Mouse (Mus musculus): ENCODE measurements around the gene Gm11084.
"Not testable (repeated sequence)": the region's sequence is repeated elsewhere in the genome, so short reads cannot be mapped to it uniquely, and the experiment has no call there.

Gene Gm11084

DNA sequence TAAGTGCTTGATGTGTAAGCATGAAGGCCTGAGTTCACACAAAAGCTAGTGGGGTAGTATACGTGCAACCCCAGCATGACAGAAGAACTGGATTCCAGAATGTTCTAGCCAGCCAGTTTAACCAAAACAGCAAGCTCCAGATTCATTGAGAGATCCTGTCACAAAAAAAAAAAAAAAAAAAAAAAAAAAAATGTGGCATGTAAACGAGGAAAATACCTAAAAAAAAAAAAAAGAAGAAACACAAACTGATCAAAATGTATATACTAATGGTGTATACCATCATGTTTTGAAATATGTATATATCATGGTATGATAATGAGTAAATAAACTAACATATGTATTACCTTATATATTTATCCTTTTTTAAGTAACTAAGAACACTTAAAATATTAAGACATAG, 7.6 kb upstream of the Gm11084 start:
- no peak for DNase-seq

- no peak for DNase-seq
Observed at GRCm38 (mm10) chr2:72992497-72992896, 6.0 kb upstream of the Gm11084 start.

- DNase-seq = not testable (repeated sequence)
Observed at GRCm38 (mm10) chr2:72988945-72989344, 2.4 kb upstream of the Gm11084 start.

- DNase-seq = no peak
Observed at GRCm38 (mm10) chr2:72985516-72985915, 1.0 kb downstream of the Gm11084 start.

DNA sequence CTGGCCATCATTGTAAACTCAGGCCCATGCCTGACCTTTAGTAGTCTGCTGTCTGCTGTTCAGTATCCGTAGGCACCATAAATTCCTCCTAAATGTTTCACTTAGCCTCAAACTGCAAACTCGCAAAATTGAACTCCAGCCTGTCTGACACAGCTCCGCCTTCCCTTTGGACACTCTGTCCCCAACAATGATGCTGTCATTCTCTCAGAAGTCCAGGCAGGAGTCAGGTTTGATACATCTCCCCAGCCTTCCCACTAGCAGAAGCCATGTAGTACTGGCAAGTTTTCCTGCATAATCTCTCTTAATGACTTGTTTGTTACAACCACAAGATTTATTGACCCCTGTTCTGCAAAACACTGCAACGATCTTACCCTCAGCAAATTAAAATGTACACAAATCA, 1.7 kb downstream of the Gm11084 start:
- no peak for DNase-seq

DNA sequence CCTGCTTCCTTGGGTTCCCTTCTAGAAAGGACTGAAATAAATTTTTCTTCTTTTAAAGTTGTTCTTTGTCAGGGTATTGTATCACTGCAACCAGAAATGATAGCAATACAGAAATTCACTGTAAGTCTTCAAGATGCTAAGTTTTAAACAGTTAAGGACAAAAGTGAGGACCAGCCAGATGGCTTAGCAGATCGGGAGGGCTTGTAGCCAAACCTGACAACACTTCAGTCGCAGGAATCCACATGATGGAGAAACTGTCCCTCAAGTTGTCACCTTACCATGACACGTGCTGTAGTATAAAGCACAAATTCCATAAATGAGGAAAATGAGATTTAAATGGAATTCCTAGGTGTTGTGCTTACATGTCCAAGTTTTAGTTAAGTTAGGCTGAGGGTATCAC, 3.3 kb downstream of the Gm11084 start:
- DNase-seq = no peak

- DNase-seq = no peak
Observed at GRCm38 (mm10) chr2:72982110-72982785, 4.3 kb downstream of the Gm11084 start.

DNA sequence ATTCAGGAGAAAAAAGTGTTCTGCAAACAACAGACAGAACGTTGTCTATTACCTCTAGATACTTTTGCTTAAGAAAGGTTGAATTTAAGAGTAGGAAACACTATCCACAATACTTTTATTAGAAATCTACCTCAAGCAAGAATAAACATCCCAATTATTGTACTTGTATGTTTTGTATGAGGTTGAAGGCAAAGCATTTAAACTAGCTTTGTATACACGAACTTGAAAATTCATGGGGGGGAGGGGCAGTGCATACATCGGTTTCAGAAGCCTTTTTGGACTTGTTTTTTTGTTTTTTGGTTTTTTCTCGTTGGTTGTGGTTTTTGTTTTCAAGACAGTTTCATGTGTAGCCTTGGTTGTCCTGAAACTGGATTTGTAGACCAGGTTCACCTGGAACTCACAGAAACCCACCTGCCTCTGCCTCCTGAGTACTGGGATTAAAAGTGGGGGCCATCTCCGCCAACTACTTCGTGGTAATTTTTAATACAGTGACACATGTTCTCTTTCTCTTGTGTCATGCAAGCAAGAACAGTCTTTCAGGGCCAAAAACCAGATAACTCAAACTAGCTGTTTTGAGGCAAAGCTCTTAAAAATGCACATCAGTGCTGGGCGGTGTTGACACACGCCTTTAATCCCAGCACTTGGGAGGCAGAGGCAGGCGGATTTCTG, 4.9 kb downstream of the Gm11084 start:
- DNase-seq = no peak

DNA sequence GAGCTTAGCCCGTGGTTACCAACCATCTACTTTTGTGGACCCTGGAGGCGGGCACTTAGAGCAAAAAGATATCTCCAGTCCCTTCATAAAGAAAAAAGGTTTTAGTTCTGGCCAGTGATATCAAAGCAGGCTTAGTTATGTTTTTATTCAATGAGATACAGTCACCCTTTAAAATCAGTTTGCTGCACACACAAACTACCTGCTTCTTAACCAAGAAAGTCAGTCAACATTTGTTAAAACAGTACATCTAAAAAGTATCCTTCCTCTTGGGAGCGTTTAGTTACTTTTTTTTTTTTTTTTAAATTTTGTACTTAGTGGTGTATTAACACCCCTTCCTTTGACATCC, 5.5 kb downstream of the Gm11084 start:
- no peak for DNase-seq

- DNase-seq = peak; percentile 98
Observed at GRCm38 (mm10) chr2:72980337-72981074, 6.0 kb downstream of the Gm11084 start, which contains the start of gene Sp3. TSS of gene Sp3 (minus strand) at chr2:72980446.

GRCm38 (mm10) chr2:72979659-72980071, 6.9 kb downstream of the Gm11084 start:
- DNase-seq = peak; percentile 91 to 92

- DNase-seq = peak; percentile 93 to 94
Observed at GRCm38 (mm10) chr2:72978901-72979658, 7.4 kb downstream of the Gm11084 start.

GRCm38 (mm10) chr2:72978473-72978872, 8.0 kb downstream of the Gm11084 start:
- DNase-seq = peak in 1 of 2 experiments; percentile 44

GRCm38 (mm10) chr2:72977272-72977671, 9.2 kb downstream of the Gm11084 start:
- no peak for DNase-seq

DNA sequence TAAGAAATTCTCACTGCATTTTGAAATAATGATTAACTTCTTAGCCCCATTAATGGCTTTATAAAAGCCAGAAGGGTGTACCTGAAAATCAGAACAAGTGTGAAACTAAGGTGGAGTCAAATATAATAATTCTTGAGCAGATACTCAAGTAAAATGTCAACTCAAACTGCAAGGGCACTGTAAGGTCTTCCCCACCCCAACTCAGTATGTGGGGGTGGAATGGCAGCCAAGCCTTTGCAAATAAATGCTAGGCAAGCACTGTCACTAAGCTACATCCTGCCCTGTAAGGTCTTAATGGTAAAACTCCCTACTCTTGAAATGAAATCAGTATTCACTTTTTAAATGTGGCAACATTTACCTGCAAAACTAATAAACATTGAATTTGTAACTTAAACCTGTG, 10.5 kb downstream of the Gm11084 start:
- DNase-seq = peak in 1 of 2 experiments; percentile 12

DNA sequence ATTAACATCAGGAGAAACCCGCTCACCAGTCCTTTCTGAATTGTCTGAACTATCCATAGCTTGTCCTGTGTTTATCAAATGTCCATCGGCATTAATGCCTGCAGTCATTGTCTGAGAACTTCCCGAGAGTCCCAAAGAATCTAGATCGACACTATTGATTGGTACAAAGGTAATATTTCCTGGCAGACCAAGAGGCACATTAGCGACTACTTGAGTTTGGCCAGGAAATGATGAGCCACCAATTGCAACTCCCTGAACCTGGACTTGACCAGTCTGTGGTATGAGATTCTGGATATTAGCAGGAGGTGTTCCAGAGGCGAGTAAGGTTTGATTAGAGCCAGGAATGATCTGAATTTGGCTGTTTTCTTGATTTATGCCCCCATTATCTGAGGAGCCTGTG, 15.7 kb downstream of the Gm11084 start:
- no peak for DNase-seq

- DNase-seq = no peak
Observed at GRCm38 (mm10) chr2:72970302-72970701, 16.2 kb downstream of the Gm11084 start.

- DNase-seq = peak in 1 of 2 experiments; percentile 58
Observed at GRCm38 (mm10) chr2:72968536-72968935, 18.0 kb downstream of the Gm11084 start.

DNA sequence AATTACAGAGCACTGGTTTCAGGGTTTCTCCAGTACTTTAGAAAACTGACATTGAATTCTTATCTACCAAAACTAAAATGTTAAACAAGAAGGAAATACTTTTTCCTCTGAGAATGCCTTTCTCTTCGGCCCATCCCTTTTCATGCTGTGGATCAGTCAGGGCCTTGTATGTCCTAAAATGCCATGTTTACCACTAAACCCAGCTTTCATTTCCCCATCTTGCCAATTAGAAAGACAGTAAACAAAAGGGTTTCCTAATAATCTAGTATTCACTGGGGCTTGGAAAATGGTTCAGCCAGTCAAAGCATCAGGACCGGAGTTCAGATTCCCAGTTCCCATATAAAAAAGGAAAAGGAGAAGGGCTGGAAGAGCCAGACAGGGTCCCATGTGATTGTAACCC, 21.1 kb downstream of the Gm11084 start:
- DNase-seq = no peak

GRCm38 (mm10) chr2:72956415-72956814, 30.1 kb downstream of the Gm11084 start:
- no peak for DNase-seq

DNA sequence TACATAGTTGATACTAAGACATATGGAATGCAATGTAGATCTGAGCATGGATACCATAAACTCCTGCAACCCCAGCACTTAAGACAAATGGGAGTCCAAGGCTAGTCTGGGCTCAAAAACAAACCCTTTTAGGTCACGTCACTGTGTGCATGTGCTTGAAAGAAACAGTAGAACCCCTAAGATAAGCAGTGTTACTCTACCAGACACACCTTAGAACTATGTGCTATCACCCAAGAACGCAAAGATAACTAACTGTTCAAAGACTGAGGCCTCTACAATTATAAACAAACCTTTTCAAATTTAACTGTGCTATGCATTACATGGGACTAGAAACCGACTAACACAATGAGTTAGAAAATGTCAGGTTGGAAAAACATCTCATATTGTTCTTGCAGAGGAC, 33.5 kb downstream of the Gm11084 start:
- DNase-seq = no peak

DNA sequence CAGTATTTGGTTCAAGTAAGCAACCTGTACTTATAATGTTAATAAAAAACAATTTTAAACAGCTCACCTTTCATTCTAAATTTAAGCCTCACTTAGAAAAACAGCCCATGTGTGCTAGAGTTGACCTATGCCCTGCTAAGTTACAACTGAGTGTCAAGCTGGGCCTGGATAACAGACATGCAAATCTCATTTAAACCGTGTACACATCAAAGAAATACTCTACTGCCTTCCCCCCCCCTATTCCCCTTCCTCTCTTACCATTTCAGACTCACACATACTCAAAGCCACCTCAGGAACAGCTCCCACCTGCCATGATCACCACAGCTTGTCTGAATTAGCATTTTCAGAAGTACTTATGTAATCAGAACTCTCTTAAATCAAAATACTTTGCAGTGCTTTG, 50.6 kb downstream of the Gm11084 start:
- peak in 1 of 2 experiments; percentile 21 for DNase-seq

DNA sequence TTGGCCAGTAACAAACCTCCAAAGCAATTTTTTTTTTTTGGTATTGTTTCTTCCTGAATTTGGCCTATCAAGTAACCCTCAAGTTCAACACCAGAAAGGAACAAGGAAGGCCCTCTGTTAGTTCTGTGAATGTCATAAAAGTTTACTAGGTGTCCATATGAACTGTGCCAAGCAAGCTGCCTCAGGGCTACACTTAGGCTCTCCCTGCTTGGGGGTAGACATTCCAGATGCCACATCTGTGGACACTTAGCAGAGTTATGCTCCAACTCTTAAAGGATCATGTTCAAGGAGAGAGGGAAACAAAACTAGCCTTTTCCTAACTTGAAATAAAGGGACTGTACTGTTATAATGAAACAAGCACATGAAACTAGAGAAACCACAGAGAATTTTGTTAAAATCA, 54.3 kb downstream of the Gm11084 start:
- DNase-seq = no peak

All from kidney, postnatal 36 days (tissue).